Mouse (Mus musculus) lung, postnatal 10 days (tissue): ENCODE results near the gene Ndufv3.

ENCODE experiments used
- DNase-seq: peaks from one replicate; pipeline ENCODE4 v3.0.0; 2021

Gene Ndufv3

GRCm38 (mm10) chr17:31557947-31558542 is 38.1 kb downstream of the Ndufv3 start:
- DNase-seq: no peak

GRCm38 (mm10) chr17:31559021-31559789 is 39.3 kb downstream of the Ndufv3 start:
- no peak for DNase-seq

GRCm38 (mm10) chr17:31563632-31564014 is 43.7 kb downstream of the Ndufv3 start:
- DNase-seq: peak; percentile 48

- DNase-seq: peak; percentile 99
These were observed 44.3 kb downstream of the Ndufv3 start, which contains the start of gene Pknox1 for GRCm38 (mm10) chr17:31564015-31564857. TSS of gene Pknox1 (plus strand) at chr17:31564734.

- no peak for DNase-seq
These were observed 44.9 kb downstream of the Ndufv3 start for GRCm38 (mm10) chr17:31564858-31565140.

DNA sequence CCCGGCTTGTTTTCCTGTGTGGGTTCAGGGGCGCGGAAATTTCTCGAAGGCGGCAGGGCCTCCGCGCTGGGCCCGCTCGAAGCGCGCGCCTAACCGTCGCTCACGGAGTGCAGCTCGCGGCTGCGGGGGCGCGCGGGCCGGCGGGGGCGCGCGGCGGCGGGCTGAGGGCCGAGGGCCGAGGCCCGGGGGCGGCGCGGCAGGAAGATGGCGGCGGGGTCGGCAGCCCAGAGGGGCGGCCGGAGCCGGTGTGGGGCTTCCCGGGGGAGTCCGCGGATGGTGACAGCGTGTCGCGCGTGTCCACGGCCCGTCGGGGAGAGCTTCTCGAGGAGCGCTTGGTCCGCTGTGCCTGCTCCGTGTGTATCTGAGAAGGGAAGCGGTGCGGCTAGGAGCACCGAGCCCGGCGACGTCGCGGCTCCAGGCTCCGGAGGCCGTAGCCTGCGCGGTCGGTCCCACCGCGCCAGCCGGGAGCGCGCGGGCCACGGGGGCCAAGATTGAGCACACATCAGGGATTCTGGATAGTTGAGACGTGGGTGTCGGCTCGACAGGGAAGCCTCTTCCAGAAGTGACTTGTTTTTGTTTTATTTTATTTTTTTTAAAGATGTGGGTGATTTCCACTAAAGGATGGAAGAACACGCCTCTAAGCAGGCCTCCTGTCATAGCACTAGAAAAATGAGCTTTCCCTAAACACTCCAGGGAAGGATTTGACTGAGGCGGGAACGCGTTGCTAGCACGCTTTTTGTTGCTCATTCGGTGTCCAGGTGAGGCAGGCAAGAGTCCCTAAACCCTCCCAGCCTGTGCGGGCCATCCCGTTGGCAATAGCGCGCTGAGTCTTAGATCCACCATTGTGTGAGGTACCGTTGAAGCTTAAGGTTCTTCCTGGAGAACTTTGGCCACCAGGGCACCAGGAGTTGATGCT is 45.5 kb downstream of the Ndufv3 start:
- peak; percentile 78 for DNase-seq

- DNase-seq: no peak
These were observed 46.4 kb downstream of the Ndufv3 start for GRCm38 (mm10) chr17:31566276-31566675.

- DNase-seq: no peak
These were observed 49.8 kb downstream of the Ndufv3 start for GRCm38 (mm10) chr17:31569756-31570155.

DNA sequence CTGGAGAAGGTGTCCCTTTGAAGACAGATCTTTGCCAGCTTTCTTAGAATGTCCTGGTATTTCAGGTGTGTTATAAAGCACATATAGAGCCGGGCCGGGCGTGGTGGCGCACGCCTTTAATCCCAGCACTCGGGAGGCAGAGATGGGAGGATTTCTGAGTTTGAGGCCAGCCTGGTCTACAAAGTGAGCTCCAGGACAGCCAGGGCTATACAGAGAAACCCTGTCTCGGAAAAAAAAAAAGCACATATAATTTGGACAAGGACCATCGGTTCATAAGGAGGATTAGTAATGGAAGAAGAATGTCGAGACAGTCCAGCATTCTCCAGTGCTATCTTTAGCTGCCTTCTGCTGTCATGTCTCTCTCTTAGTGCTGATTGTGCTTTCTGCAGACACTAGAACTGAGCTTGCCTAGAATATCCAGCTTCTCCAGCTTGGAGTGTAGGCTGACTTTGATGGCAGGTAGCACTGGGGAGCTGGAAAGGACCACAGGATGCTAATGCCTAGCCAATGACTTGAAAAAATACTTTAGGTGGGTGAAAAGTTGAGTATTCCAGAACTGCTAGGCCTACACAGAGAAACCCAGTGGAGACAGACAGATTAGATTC is 50.5 kb downstream of the Ndufv3 start:
- DNase-seq: peak; percentile 42

DNA sequence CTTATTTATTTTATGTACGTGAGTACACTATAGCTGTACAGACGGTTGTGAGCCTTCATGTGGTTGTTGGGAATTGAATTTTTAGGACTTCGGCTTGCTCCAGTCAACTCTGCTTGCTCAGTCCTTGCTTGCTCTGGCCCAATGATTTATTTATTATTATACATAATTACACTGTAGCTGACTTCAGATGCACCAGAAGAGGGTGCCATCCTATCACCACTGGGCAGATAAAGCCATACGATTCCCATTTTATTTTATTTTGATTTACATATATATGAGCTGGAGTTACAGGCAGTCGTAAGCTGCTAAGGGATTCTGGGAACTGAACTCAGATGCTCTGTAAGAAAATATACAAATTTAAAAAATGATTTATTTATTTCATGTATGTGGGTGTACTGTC is 51.8 kb downstream of the Ndufv3 start:
- DNase-seq: no peak

GRCm38 (mm10) chr17:31574662-31575061 is 54.7 kb downstream of the Ndufv3 start:
- no peak for DNase-seq

DNA sequence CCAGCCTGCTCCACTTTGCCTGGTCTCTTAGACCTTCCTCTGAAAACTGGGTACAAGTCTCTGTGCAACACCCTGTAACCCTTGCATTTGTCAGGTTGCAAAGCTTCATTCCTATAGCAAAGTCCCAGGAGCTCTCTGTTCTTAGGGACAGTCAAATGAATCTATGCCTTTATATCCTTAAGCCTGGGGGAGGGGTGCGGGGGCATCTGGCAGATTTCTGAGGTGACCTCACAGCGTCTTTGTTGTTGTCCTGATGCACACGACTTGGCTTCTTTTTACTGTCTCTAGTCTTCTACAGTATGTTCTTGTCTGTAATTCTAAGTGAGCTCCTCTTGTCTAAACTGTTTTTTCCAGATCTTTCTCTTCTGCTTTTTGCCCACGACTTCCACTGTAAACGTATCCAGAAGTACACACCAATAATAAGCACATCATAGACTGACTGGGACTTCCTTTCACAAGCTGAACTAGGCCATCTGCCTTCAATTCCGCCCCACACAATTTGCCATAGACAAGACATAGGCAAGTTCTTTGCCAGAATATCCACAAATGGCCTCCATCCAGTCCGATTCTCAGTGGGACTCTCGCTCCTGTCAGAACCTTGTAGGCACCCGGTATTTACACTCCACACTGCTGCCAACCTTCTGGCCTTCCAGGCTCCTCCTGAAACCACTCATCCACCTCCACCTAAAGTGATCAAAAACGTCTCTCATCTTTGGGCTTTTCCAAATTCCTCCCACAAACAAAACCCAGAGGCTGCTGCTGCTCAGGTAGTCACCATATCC is 56.7 kb downstream of the Ndufv3 start:
- DNase-seq: no peak

DNA sequence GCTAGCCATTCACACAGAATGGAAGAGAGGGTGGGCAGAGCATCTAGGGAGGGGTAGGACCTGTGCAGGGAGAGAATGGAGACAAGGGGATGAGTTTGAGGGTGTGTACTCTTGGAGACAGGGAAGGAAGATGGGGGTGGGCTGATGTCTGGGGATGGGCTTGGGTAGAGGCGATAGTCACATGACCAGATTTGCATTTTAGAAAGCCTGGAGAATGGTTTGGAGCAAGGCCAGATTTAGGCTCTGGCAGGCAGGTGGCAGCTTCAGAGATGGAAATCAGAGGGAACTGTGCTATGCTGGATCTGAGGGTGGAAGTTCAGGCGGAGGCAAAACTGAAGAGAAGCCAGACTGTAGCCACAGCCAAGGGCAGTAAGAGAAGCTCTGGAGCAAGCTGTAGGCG is 60.4 kb downstream of the Ndufv3 start:
- DNase-seq: no peak
